Mouse (Mus musculus) right cerebral cortex, postnatal 4 days (tissue): Measurements from ENCODE around the gene Gm20838.
"Not testable (repeated sequence)": the region's sequence is repeated elsewhere in the genome, so short reads cannot be mapped to it uniquely, and the experiment has no call there.

ENCODE experiments used
- DNase-seq: peaks from one replicate; pipeline ENCODE4 v3.0.0-alpha.2; 2022

Gene Gm20838

DNA sequence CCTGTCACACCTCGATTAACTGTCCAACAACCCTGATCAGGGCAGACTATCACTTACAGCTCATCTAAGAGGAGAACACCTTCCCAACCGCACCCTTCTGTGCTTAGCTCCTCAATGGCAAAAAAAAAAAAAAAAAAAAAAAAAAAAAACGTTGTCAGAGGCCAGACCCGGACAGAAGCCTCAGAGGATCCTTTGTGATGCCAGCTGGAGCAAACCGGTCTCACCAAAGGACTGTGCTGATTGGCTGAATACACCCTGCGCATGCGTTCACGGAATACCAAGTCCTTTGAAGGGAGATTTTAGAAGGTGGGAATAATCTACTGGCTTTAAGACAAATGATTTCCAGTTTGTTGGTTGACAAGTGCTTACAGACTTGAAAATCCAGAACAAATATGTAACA is at the start of gene Gm20838:
Gm20838 (minus strand) TSS at position 101 of the 400 bp plus-strand sequence.
- DNase-seq, result not testable (repeated sequence)
